Mouse (Mus musculus) megakaryocyte-erythroid progenitor cell, adult 5-6 weeks (primary cell): ENCODE measurements around the gene Nlrp3. TPM values are rescaled to one million over a fixed set of nuclear protein-coding genes. Genes with fewer than 3 reads are reported as not detected.
A peak's percentile ranks its signal among the peaks of the same experiment; 100 is the strongest.
"Not testable (repeated sequence)": the region's sequence is repeated elsewhere in the genome, so short reads cannot be mapped to it uniquely, and the experiment has no call there.

ENCODE experiments used
- ATAC-seq: replicated peaks from 2 replicates; pipeline ENCODE4 v1.8.0; 2016; ENCODE audit warnings: mild to moderate bottlenecking, inconsistent platforms; ENCODE audit not compliant: severe bottlenecking, poor library complexity, low FRiP score, low TSS enrichment
- total RNA-seq, 2 experiments: library from RNA; stranded (forward) in 1 of 2; stranded (reverse) in 1 of 2; fragments of 200-1000, 215-1000 nt in 1 of 2; fragments of >200 nt in 1 of 2; fragmentation: Nextera tagmentation in 1 of 2; gene quantifications; 2 replicates each; pipeline ENCODE4 v1.2.3; 2014 to 2017

Nlrp3 gene
- total RNA-seq, 2 experiments from 2014 or later = not detected

GRCm38 (mm10) chr11:59530870-59531535 lies 10.4 kb upstream of the Nlrp3 start:
- no peak for ATAC-seq

GRCm38 (mm10) chr11:59531562-59531961 lies 9.8 kb upstream of the Nlrp3 start:
- no peak for ATAC-seq

GRCm38 (mm10) chr11:59537218-59538130 lies 3.9 kb upstream of the Nlrp3 start:
- ATAC-seq = peak; percentile 55; the same call in 1 of the 2 replicates

GRCm38 (mm10) chr11:59538387-59538786 lies 3.0 kb upstream of the Nlrp3 start:
- no peak for ATAC-seq

- ATAC-seq = no peak
These were observed 1.2 kb upstream of the Nlrp3 start for GRCm38 (mm10) chr11:59540123-59540522.

- no peak for ATAC-seq
These were observed 1.1 kb downstream of the Nlrp3 start for GRCm38 (mm10) chr11:59542442-59542841.

GRCm38 (mm10) chr11:59543376-59543775 lies 2.0 kb downstream of the Nlrp3 start:
- no peak for ATAC-seq

GRCm38 (mm10) chr11:59544005-59544404 lies 2.6 kb downstream of the Nlrp3 start:
- no peak for ATAC-seq

- ATAC-seq = no peak
These were observed 12.8 kb downstream of the Nlrp3 start for GRCm38 (mm10) chr11:59554127-59554526.

GRCm38 (mm10) chr11:59554535-59554934 lies 13.2 kb downstream of the Nlrp3 start:
- no peak for ATAC-seq

GRCm38 (mm10) chr11:59560906-59561305 lies 19.5 kb downstream of the Nlrp3 start:
- no peak for ATAC-seq

GRCm38 (mm10) chr11:59562336-59562735 lies 21.0 kb downstream of the Nlrp3 start:
- ATAC-seq = no peak

- no peak for ATAC-seq
These were observed 21.5 kb downstream of the Nlrp3 start for GRCm38 (mm10) chr11:59562837-59563236.

GRCm38 (mm10) chr11:59569306-59569705 lies 27.9 kb downstream of the Nlrp3 start:
- no peak for ATAC-seq

- ATAC-seq = no peak
These were observed 34.4 kb downstream of the Nlrp3 start for GRCm38 (mm10) chr11:59575726-59576125.

- not testable (repeated sequence) for ATAC-seq
These were observed 34.8 kb downstream of the Nlrp3 start, which contains the start of gene Olfr222 for GRCm38 (mm10) chr11:59576135-59576534. Olfr222 (minus strand) TSS chr11:59576235.

GRCm38 (mm10) chr11:59584539-59584938 lies 43.2 kb downstream of the Nlrp3 start:
- no peak for ATAC-seq

- ATAC-seq = no peak
These were observed 48.1 kb downstream of the Nlrp3 start for GRCm38 (mm10) chr11:59589496-59589895.

GRCm38 (mm10) chr11:59593189-59593588 lies 51.8 kb downstream of the Nlrp3 start, which contains the start of gene Olfr223:
Olfr223 (minus strand) TSS chr11:59593289.
- no peak for ATAC-seq

- ATAC-seq = no peak
These were observed 54.7 kb downstream of the Nlrp3 start for GRCm38 (mm10) chr11:59596091-59596490.
